Mouse (Mus musculus) erythroblast, embryonic 14.5 days (primary cell): ENCODE measurements around the gene Gm45713.

Experiments used
- GATA1 ChIP-seq: IDR thresholded peaks from 2 replicates; pipeline ENCODE4 v1.6.1; 2012; ENCODE audit warnings: low read length, inconsistent platforms, mixed read lengths
- TAL1 ChIP-seq: IDR thresholded peaks from 3 replicates; pipeline ENCODE4 v1.6.1; 2012; ENCODE audit warnings: low read length, inconsistent platforms, mixed read lengths

DNA sequence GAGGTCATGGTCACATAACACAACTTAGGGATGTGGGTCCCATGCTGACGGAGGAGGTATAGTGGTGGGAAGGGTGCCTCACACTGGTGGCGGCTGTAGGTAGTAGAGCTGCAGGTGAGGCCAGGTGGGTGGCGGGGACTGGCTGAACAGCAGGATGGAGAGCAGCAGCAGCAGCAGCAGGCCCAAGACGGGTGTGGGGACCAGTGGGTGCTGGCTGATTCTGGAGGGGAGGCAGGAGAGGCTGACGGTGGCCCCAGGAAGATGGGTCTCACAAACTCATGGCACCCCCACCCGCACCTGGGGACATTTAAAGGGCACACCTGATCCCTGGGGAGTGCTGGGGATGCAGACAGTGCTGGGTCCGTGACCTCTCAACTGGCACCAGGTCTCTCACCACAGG is 47.6 kb upstream of the Gm45713 start:
- TF ChIP-seq GATA1 (no peak), TAL1 (no peak)
